Mouse (Mus musculus): ENCODE results near the gene Nol6.
A peak's percentile ranks its signal among the peaks of the same experiment; 100 is the strongest.
"Not testable (repeated sequence)": the region's sequence is repeated elsewhere in the genome, so short reads cannot be mapped to it uniquely, and the experiment has no call there.

Gene Nol6

DNA sequence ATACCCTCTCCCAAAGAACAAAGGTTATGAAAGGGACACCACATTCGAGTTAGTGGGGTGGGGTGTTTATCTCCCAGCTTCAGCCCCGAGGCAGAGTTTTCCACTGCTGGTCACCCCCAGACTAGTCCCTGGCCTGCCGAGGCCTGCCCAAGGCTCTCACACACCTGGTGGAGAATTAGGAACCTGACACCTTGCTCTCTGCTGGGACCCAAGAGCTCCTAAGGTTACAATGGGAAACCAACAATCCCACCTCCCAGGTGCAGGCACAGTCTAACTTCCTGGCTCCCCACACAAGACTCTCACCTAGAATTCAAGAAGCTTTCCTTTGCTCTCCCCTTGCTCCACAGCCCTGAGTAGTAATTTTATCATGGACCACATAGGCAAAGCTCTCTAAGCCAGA, 7.4 kb downstream of the Nol6 start:
- DNase-seq = no peak

DNA sequence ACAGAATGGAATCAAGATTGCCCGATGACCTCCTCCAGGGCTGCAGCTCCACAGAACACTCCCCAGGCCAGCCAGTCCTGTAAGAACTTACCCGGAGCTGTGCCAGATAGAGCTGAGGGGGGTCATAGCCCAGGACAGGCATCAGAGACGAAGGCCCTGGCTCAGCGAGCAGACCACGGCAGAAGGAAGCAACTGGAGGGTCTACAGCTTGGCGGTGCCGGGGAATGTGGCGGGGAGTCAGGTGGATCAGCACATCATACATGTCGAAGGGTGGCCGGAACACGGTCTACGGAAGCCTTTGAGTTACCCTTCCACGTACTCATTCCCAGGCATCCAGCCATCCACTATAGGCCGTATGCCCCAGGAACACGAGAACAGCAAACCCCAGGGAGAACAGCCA, 8.5 kb downstream of the Nol6 start:
- no peak for DNase-seq

DNA sequence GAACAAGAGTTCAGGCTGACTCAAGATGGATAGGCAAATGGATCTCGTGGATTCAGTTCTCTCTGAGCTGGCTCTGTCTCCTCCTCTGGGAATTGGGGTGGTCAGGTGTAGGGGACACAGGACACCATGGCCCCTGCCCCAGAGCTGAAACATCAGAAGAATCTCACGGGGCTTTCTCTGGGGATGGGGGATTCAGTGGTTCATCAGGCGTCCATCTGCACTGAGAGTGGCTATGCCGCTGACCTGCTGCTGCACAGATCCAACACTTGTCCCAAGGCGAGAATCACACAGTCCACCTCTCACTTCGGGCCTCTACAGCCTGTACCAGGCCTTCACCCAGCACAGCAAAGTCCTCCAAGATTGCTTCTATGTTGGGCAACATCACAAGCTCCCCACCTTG, 9.2 kb downstream of the Nol6 start:
- no peak for DNase-seq

DNA sequence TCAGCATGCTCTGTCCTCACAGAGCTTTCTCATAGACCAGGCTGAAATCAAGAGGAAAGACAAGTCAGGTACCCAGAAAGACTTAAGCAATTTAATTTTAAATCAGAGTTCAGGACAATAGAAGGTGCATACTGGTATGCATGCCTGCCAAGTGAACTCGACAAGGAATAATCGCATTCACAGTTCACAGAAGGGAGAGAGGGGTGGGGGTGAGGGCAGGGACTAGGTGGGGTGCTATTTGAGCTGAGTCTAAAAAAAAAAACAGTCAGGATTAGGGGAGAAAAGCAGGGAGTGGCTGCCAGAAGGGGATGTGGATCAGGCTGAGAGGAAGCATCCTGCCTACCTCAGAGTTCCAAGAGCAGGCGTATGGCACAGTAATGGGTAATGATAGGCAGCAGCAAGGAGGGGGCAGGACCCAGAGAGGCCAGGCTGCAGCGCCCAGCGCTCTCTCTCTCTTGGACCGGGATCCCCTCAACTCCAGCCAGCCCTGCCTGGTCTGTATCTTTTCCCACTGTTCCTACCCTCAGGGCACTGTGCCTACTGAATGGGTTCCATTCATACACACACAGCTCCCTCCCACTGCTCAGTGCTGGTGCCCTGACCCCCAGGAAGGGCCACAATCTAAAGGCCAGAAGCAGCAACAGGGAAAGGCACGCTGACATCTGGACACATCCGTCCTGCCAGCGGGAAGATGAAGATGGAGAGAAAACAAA, 9.7 kb downstream of the Nol6 start:
- no peak for DNase-seq

DNA sequence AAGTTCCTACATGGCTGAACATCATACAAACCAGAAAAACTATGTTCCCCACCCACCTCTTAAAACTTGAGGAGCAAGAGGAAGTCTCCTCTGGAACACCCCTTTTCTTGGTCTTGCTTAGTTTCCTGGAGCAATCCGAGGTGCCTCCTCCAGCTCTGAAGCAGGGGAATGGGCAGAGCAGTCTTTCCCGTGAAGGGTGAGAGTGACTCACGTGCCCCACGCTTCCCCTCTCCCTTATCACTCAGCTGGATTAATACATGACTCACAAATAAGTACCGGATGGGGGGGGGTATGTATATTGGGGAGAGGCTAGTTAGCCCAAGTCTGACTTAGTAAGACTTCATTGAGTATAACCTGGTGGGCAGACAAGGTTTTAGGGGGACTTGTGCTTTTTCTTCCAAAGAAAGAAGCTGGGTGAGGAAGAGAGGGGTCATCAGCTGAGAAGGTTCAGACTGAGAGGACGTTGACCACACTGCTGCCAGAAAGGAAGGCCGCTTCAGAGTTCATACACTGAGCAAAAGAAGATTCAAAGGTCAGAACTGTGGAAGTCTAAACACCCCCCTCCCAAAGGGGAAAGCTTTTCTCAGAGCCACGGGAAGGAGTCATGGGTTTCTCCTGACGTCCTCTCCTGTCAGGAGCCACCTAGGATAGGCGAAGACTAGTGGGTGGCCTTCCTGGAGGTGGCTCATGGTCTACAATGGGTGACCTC, 15.4 kb downstream of the Nol6 start:
- DNase-seq = no peak

DNA sequence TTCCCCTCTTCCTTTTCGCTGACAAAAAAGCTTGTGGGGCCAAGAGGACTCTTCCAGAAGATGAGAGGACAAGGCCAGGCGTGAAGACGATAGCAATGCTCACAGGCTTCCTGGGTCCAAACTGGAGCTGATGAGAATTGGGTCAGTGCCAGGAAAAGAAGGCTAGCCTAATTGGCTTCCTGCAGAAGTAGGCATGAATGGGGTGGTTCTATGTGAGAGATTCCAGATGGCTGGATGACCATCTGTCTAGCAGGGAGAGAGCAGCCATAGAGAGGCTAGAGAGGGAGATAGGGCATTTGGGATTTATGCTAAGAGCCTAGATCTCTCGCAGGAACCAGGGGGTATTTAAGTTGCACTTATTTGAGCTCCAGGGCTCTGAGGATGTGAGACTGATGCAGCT, 16.8 kb downstream of the Nol6 start:
- DNase-seq = no peak

DNA sequence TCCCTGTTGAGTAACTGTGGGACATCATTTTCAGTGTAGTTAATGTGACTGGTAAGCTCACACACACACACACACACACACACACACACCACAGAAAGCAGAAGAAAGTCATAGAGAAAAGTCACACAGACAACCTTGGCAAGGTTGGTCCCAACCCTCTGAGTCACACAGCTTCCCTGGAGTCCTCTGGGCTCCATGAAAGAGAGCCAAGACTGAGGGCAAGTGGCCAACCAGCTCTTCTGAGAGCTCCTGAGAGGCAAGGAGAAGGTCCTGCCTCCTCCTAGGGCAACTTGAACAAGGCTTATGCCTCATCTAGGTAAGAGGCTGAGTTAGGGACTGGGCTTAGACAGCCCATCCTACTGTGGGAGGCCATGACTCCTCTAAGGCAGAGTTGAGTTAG, 21.4 kb downstream of the Nol6 start:
- no peak for DNase-seq

DNA sequence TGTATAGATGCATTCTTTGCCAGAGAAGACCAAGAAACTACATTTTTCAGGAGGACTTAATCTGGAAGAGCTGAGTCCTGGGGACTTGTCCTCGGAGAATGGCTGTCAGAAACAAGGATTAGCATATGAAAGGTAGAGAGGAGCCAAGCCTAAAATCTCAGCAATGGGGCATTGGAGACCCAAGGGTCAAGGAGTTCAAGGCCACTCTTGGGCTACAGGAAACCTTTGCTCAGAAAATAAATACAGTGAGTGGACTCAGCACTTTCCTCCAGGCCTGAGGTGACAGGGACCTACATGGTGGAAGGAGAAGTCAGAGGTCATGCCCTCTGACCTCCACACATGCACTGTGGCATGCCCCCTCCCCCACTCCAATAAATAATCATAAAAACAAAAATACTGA, 23.3 kb downstream of the Nol6 start:
- DNase-seq = no peak

DNA sequence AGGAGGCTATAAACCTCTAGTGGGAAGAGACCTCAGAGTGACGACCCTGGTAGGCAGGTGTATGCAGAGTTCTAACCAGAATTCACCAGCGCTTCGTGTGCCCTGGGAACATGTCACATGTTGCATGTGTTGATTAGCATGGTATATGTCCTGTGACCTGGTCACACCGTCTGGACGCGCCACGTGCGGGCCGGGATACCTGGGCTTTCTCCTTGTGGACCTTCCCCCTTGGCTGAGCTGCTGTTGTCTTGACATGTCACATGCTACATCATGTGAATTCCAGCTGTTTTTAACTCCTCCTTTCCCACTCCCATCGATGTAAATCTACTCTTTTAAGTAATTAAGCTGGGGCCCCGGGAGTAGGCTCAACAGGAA, 25.7 kb downstream of the Nol6 start:
- no peak for DNase-seq

DNA sequence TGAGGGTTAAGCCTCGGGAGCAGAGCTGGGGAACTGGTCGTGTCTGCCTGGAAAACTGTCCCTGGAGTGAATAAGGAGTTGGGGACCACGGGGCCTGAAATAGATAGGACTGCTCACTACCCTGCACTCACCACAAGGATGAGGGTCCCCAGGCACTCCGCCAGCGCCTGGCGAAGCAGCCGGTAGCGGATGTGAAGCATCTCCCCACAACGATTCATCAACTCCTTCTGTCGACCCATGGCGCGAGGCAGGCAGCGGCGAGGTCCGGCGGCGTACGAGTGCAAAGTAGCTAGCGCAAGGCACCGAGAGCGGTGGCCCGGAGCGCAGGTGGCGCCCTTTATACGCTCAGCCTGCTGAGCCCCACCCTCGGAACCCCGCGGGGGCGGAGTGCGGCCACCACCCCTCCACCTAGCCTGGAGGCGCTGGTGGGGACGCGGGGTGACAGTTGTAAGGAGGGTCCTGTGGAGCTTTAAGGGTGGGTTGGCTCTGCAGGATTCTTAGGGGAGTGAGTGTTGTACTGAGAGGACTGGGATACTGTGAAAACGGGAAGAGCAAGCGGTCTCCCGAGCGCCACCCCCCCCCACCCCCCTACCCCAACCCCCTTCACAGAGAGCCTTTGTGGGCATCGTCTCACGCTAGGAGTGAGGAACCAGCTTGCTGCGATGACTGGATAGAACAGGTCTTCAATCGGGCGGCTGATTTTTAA, 26.2 kb downstream of the Nol6 start, which contains the start of gene Aqp3:
TSS of gene Aqp3 (minus strand) at position 313 of the 706 bp plus-strand sequence.
- DNase-seq = peak; percentile 70 to 74

DNA sequence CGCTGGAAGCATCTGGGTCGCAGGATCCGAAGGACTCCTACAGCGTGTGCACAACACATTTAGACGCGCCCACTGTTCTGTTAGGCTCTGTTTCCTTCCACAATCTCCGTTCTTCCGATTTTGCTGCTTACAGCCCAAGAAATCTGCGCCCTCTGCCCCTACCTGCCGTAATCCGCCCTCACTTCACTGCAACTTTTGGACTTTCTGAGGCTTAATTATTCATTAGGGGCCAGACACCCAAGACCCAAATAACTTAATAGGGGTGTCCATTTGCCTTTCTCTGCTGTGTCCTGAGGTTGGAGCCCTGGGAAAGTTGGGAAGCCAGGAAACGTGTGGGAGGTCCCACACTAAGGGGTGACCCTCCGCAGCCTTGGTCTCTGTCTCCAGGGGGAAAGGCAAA, 26.9 kb downstream of the Nol6 start:
- no peak for DNase-seq

DNA sequence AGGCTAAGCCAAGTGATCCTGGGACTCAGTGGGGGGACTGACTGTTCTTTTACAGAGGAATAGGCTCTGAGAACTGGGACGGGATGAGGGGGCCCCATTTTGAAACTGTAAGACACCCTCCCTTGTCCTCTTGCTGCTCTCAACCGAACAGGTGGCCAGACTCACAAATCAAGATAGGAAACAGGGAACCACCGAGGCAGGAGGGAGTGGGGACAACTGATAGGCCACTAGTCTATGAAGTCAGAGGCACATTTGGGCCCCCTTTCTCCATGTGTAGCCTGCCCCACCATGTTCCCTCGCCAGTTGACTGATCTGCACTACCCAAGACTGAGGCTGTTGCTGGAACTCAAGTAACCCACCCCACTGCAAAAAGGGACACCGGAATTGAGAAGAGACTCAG, 27.5 kb downstream of the Nol6 start:
- no peak for DNase-seq

DNA sequence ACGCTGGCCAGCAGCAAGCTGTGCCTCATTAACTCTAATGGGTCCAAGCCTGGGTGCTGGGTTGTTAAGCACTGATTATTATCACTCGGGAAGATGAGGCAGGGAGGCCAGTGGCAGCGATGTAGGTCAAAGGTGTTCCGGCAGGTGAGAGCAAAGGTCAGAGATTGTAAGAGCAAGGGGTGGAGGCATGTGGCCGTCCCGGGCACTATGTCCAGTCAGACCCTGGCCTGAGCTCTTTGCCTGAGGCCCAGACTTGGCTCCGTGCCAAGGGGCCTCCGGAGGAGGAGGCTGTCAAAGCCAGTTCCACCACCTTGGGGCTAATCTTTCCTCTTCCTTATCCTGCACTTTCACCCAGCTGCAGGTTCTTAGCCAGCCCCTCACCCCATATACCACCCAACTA, 28.1 kb downstream of the Nol6 start:
- DNase-seq = no peak

DNA sequence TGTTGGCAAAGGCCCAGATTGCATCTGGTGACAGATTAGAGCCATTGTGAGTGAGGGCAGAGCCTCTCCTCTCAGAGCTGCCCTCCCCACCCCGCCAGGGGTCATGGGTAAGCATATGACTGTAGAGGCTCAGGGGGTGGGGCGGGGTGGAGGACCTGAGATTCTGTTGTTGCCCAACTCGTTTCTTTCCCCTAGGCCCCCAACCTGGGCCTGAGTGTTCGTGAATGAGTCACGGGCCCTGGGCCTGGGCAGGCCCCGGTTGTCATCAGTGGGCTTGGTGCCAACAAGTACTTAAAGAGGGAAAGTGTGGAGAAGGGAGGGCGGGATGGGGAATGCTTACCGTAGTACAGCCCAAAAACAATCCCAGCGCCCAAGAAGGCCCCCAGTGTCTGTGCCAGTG, 29.9 kb downstream of the Nol6 start:
- DNase-seq = no peak

DNA sequence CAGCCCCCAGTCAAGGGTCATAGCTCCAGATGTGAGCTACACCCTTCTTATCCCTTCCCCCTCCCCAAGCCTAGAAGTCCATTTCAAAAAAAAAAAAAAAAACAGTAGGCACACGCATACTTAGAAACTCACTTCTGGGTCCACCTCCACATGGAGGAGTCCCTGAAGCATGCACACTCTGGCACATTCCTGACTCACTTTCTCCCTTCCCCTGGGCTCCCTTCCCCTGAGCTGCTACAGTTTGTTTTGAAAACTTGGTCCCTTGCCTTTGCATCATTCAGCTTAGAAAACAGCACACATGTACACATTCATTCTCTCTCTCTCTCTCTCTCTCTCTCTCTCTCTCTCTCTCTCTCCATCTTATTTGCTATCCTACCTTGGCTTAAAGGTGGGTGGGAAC, 31.3 kb downstream of the Nol6 start:
- no peak for DNase-seq

DNA sequence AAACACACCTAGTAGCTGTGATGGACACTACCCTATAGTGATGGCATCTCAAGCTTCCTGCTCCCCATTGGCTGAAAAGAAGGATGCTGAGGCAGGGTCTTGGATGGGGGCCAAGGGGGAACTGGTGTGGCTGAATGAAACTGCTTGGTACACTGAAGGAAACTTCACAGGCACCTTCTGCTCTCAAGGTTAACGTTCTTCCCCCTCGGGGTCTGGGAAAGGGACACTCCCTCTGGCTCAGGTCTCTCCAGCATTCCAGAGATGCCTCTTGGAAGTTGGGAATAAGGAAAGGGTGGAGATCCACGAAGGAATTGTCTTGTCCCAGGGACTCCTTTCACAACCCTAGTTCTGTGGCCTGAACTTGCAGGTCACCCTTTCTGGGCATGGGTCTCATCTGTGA, 32.9 kb downstream of the Nol6 start:
- no peak for DNase-seq

DNA sequence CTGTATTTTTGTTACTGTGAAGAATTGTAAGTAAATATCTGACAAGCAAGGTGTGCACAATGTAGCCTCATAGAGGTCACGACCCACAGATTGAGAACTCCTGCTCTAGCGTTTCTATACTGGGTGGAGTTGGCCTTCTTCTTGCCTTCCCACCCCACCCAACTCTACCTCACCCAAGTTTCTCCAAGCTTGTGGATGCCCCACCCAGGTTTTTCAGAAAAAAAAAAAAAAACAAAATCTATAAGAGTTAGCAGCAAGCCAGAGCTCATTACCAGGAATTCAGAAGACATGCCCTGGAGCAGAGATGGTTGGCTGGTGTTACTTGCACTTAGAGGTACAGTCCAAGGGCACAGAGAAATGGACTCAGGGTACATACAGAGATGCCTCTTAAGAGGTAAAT, 34.5 kb downstream of the Nol6 start:
- no peak for DNase-seq

DNA sequence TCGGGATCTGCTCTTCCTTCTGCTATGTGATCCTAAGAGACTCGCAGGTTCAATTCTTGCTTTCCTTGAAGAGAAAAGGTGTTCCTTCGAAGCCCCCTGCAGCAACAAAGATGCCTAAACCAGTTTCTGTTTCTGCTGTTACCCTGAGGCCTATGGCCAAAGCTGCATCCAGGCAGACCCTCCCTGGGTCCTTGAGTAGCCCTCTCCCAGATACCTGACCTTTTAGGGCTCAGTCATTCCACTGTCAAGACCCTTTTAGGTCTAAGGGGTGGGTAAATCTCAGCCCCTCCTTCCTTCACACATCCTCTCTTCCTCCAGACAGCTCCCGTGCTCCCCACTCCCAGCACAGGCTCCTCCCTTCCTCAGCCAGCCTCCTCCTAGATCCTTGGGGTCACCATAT, 35.1 kb downstream of the Nol6 start:
- no peak for DNase-seq

DNA sequence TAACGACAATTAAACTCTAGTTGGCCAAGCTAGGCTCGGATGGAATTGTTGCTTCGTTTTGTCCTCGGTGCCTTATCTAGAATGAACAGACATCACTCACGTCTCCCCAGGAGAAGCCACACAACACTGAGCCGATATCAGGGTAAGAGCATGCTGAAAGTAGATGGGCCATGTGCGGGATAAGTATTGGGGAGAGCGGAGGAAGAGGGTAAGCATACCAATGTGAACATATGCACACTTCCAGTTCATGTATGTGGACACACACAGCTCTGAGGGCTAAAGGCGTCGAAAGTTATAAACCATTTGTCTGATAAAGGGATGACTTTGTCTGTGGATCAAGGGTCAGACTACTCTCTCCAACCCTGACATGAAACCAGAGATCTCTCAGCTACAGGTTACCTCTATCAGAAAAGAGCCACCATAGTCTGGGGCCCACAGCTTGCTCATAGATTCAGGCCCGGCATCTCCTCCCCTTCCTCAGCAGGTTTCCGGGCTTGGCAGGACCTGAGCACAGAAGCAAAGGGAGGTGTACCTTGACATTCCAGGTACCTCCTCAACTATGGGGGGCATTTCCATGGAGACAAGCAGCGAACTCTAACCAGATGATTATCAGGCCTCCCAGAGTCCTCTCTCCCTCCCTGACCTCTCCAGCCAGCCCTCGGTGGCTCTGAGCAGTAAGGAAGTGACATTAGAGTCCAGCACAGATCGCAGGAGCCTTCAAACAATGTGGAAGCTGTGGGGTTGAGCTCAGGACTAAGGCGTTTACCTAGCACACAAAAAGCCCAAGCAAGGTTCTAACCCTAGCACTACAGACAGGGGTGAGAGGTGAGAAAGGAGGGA, 36.6 kb downstream of the Nol6 start:
- no peak for DNase-seq

DNA sequence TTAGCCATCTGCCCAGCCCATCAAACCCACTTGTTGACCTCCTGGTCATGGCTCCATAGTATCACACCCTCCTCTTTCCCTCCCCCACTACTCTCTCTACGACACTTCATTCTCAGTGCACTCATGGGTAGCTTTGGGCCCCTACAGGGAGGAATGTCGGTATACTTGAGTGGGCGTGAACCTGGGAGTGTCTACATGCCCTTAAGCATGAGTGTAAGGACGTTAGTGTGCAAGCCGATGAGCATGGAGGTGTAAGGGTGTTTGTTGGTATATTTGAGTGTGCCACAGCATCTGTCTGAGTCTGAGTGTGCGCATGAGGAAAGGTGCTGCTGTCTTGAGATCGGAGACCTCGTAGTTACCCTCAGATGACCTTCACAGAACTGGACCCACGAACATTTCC, 37.3 kb downstream of the Nol6 start:
- DNase-seq = no peak

DNA sequence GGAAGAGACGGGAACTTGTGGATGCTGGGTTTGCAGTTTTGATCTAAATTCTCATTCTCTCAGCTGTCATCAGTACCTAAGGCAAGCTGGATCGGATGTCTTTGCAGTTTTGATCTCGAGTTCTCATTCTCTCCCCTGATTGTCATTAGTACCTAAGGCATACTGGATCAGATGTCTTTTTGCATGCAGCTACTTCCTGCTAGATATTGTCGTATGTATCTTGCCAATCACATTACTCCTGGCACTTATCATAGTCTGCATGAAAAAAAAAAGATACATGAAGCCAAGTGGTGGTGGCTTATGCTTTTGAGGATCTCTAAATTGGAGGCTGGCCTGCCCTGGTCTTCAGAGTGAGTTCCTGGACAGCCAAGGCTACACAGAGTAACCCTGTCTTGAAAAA, 39.4 kb downstream of the Nol6 start:
- no peak for DNase-seq

DNA sequence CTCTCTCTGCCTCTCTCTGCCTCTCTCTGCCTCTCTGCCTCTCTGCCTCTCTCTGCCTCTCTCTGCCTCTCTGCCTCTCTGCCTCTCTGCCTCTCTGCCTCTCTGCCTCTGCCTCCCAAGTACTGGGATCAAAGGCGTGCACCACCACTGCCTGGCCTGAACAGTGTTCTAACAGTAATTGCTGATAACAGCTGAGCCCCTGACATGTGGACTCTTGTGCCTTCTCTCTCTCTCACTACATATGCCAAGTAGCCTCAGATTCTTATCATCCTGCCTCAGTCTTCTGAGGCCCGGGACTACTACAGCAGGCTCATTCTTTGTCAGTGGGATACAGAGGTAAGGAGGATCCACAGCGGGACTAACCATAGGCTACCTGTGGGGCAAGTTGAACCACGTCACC, 41.5 kb downstream of the Nol6 start:
- DNase-seq = not testable (repeated sequence)

DNA sequence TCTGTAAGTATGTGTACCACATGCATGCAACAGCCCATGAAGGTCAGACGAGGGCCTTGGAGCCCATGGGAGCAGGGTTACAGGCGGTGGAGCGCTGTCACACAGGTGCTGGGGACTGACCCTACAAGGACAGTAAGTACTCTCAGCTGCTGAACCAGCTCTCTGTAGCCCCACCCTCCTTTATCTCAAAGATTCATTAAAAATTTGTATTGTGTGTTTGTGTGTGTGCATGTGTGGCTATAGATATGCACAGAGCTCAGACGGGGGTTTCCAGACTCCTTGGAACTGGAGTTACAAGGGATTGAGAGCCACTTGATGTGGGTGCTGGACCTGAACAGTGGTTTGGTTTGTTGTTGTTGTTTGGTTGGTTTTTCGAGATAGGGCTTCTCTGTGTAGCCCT, 42.5 kb downstream of the Nol6 start:
- no peak for DNase-seq
